Mouse (Mus musculus) left cerebral cortex, postnatal 4 days (tissue): Measurements from ENCODE around the gene Polr2a. TPM values are rescaled to one million over a fixed set of nuclear protein-coding genes. Genes with fewer than 3 reads are reported as not detected.
"Not testable (repeated sequence)": the region's sequence is repeated elsewhere in the genome, so short reads cannot be mapped to it uniquely, and the experiment has no call there.

Experiments
- DNase-seq: peaks from one replicate; pipeline ENCODE4 v3.0.0-alpha.2; 2022
- intact Hi-C: fragments of 180-260 bp; cut with DNase I; formaldehyde crosslinking; loops from one replicate; pipeline ENCODE4 v1.15.1; 2025
- total RNA-seq, 2 experiments: library from RNA; stranded (reverse); gene quantifications; 2 replicates each; pipeline ENCODE4 v1.2.3; 2021

Polr2a gene
- total RNA-seq, 2 experiments from 2014 or later, result 49.6 to 54.6 TPM

DNA sequence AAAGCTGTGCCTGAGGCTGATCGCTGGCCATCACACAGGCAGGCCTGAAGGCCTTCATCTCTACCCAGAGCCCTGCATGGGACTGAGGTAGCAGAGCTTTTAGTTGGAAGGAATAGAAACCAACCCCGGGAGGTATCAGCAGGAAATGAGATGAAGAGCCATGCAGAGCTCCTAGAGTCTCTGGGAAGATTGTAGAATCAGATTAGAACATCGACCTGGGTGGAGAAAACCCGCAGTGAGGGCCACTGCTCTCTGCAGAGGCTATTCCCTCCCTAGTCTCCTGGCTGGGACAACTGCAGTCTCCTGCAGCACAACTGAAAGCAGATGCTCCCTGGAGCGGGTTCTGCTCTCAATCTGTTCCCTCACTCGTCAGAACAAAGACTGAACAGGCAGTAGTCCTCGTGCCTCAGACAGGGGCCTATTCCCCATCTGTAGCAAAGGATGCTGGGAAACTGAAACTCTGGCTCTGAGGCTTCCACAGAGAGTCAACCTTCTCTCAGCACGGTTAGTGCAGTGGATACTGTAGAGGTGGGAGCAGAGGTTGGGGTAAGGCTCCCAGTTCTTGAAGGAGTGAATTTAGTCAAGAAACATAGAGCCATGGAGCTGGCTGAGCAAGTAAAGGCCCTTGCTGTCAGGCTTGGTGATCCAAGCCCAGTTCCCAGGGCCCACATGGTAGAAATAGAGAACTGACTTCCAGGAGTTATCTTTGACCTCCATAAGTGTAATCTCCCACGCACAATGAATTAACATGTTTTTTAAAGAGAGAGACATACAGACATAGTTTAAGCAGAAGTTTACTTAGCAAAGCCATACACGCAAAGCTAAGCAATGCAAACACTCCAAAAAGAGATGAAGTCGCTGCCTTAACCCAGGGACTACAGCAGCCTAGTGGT lies 48.6 kb downstream of the Polr2a start:
- intact Hi-C loops, result no loop called here
- DNase-seq, result no peak

DNA sequence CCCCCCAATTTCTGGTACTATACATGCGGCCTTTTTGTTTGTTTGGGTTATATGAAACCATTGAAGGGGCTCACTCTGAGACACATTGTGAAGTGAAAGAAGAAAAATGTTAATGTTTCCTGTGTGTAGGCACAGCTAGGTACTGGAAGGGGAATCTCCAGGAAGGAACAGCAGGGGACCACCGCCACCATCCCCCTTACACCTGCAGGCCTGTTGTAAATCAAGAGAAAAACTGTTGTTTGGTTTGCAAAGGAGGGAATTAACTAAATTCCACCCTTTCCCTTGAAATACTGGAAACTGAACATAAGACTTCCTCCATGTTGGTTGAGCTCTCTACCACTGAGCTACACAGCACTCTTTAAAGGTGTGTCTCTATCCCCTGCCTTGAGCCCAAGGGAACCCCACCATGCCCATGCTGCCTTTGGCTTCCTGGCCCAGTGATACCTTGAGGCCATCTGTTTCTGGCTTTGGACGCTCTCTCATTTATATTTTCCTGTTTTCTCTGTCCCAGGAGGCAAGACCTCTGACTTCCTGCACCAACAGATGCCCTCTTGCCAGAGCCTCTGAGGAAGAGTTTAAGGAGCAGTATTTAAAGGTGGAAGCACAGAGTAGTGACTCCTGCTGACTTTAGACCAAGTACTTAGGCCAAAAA lies 49.7 kb downstream of the Polr2a start:
- no peak for DNase-seq
- intact Hi-C loops, result no loop called here

DNA sequence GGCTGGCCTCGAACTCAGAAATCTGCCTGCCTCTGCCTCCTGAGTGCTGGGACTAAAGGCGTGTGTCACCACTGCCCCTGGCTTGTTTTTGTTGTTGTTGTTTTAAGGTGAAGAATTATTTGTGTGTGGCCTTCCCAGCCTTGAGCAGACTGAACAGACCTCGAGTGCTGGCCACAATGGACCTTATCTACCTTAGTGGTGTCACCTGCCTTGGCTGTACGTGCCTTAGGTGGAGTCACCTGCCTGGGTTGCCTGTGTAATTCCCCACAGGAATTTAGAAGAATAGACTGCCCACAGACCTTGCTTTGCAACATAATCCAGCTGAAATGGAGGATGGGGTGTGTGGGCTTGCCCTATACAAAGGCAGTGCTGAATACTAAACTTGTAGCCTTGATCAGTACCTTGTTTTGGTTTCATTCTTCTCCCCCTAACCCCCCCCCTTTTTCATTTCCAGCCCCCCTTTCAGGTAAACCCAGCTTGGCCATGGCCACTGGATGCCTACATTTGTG lies 50.5 kb downstream of the Polr2a start:
- intact Hi-C loops, result no loop called here
- no peak for DNase-seq

DNA sequence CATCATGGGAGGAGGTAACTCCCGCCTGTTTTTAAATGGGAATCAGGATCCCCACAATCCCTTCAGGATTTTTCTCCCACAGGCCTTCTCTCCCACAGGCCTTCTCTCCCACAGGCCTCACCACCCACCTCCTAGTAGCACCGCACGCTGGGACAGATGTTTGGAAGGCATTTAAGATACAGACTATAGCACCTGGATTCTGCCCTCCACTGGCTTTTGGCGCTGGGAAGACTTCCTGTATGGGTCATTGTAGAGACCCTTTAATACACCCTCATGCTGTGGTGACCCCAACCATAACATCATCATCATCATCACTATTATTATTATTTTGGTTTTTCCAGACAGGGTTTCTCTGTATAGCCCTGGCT lies 51.0 kb downstream of the Polr2a start:
- no peak for DNase-seq
- intact Hi-C loops, result no loop called here

DNA sequence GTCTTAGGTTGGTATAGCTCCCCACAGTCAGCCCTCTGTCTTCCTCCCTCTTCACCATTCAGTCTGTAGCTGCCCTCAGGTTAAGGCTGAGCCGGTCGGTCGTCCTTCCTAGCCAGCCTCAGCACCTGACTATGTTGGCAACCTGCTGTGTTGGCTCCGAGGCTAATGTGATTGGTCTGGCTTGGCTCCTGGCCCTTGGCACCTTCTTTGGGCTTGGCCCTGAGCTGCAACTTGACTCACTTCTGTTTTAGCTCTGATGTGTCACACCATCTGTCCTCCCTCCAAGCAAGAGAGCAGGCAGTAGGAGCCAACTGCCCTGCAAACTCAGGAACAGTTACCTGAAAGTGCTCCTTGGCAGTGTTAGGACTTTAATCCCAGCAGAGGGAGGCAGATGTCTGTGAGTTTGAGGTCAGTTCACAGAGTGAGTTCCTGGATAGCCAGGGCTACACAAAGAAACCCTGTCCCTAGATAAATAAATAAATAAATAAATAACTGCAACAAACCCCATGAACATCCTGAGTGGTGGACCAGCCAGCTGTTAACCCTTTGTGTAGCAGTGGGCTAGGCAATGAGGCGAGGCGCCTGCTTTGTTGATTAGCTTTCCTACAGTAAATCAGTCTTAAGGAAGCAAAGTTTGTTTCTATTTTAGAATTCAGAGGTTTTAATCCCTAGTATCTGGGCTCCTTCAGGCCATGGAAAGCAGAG lies 51.5 kb downstream of the Polr2a start:
- intact Hi-C loops, result no loop called here
- DNase-seq, result peak; percentile 94

DNA sequence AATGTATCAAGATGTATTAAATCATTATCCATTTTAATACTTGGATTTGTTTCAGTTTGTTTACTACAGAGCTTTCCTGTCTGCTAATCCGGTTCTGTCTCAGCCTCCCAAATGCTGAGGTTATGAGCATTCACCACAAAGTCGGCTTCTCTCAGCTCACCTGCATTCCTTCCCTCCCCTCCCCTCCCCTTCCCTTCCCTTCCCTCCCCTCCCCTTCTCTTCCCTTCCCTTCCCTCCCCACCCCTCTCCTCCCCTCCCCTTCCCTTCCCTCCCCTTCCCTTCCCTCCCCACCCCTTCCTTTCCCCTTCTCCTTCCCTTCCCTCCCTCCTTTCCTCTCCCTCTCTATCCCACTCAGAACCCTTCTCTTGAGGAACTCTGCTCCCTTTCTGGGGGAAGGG lies 53.8 kb downstream of the Polr2a start:
- no peak for DNase-seq
- intact Hi-C loops, result no loop called here

DNA sequence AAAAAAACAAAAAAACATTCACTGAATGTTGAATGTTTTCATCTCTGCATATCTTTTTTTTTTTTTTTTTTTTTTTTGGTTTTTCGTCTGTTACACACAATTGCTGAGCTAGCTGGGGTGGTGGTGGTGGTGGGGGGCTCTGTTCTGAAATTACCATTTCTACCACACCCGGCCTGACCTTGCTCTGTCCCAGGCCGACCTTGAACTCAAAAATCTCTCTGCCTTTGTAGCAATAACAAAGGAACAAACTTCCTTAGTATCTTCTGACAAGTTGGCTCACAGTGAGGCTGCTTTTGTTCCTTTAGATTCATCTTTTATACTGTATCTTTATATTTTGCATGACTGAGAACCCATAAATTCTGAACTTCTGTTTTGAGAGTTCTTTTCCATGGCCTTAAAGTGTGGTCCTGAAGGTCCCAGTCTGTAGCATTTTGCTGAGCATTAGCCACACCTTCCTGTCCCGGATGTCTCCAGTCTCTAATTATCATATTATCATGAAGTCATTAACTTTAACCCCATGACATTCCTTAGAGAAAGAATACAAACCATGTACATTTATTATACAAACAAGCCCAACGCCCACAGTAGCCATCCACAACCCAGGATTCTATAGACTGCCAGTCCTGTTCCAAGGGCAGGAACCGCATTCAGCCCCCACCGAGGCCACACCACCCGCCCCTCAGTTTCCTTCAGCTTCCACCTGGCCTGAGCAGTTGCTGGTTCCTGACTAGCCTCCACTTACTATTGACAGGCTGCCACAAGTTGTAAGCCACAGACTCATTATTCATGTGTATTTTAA lies 54.4 kb downstream of the Polr2a start:
- DNase-seq, result no peak
- intact Hi-C loops, result no loop called here

DNA sequence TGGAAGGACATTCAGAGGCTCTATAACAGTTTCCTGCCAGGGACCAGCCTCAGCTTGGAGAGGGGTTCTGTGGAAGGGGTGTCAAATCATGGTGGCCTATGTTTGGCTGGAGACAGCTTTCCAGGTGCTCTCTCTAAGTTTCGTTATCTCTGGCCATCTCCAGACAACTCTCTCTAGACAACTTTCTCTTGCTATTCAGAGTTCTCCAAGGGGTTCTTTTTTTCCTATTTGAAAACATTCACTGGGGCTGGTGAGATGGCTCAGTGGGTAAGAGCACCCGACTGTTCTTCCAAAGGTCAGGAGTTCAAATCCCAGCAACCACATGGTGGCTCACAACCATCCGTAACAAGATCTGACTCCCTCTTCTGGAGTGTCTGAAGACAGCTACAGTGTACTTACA lies 55.1 kb downstream of the Polr2a start:
- DNase-seq, intact Hi-C loops: not testable (repeated sequence)

DNA sequence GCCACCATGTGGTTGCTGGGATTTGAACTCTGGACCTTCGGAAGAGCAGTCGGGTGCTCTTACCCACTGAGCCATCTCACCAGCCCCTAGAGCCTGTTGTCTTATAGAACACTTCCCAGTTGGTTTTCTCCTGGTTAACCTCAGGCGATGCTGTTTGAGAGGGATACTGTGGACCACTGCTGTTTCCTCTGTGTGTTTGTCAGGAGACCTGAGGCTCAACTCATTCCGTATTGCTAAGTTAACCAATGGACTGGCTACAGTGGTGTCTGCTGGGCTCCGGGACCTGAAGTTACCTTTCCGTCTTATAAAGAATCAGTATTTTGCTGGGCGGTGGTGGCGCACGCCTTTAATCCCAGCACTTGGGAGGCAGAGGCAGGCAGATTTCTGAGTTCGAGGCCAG lies 55.6 kb downstream of the Polr2a start:
- DNase-seq, intact Hi-C loops: not testable (repeated sequence)

DNA sequence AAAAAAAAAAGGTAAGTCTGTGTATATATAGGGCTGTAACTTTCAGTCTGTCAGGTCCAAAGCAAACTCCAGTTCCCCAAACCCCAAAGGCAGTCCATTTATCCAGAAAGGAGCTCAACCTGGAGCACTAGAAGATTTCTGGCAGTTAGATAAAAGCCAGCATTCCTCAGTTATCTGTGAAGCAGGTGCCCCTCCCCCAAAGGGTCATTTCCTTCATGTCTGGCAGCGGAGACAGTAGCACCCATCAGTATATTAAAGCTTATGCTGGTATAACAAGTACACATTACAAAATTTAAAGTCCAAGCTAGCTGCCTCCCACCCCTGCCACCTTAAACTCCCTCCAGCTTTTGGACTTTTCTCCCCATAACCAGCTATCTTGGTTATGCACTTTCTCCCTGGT lies 58.8 kb downstream of the Polr2a start:
- intact Hi-C loops, result no loop called here
- DNase-seq, result no peak

DNA sequence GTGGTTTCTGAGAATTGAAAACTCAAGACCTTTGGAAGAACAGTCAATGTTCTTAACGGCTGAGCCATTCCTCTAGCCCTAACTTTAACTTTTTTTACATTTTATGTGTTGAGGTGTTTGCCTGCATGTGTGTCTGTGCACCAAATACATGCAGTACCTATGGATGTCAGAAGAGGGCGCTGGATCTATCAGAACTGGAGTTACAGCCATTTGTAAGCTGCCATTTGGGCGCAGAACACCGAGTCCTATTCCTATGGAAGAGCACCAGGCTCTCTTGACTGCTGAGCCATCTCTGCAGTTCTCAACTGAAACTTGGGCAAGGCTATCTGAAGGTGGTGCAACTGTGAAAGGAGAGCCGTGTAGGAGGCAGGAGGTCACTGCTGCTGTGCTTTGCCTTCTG lies 59.9 kb downstream of the Polr2a start:
- intact Hi-C loops, result no loop called here
- DNase-seq, result no peak

DNA sequence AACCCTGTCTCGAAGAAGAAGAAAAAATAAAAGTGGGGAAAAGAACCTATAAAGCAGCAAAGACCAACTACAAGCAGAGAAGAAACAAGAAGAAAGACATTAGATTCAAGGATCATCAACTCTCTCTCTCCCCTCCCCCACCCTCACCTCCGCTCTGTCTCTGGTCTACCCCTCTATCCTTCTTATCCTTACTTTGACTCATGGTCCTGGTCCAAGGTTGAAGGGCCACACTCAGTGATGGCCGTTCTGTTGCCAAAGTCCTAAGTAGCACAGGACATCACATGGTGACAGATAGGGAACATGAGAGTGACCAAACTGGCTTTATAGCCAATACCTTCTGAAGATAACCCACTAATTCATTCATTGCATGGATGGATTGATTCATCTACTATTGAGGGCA lies 61.0 kb downstream of the Polr2a start:
- intact Hi-C loops, result no loop called here
- no peak for DNase-seq

DNA sequence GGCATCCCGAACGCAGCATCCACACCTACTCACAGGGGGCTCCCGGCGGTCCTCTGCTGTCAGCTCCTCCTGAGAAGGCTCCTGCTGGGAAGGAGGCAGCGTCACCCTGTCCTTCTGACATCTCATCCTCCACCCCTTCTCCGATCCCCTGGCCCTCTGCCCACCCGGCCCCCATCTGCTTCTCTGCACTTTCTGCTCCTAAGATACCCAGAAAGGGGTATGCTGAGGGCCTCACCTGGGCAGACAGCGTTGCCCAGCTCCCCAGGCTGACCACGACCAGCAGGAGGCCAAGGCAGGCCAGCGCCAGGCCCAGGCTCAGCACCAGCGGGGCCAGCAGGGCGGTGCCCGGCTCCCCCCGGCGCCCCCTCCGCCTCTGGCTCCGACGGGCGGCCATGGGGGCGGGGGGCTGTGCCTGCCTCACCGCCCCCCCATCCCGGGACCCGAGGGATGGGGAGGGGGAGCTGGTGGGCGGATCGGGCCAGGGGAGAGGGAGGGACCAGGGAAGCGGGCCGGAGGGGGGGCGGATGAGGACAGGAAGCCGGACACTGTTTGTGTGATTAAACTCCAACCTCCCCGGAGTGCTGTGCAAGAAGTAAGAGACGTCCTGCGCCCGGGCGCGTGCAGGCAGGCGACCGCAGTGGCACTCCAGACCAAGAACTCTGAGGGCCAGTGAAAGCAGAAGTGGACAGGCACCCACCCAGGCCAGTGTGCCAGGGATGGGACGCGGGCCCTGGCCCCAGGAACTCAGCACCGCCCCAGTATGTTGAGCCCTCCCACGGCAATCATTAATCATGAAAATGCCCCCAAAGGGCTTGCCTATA lies 62.9 kb downstream of the Polr2a start, which contains the start of the genes Tnfsf12 and Tnfsfm13:
TSS of gene Tnfsf12 (minus strand) at position 489 of the 821 bp plus-strand sequence.
TSS of gene Tnfsfm13 (minus strand) at position 738 of the 821 bp plus-strand sequence.
- peak; percentile 65 for DNase-seq
- intact Hi-C loops, result no loop called here

DNA sequence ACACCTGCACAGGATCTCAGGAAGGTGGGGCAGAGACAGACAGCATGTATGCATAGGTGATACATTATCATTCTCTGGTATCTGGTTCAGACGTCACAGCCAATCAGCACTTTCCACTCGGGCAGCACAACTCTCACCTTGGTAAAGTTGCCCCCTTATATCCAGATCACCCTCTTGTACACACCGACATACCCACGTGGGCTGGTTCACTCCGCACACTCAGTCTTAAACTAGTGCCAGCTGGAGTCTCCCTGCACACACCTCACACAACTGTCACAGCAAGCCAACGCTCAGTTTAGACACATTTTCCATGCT lies 63.4 kb downstream of the Polr2a start:
- intact Hi-C loops, result no loop called here
- no peak for DNase-seq

DNA sequence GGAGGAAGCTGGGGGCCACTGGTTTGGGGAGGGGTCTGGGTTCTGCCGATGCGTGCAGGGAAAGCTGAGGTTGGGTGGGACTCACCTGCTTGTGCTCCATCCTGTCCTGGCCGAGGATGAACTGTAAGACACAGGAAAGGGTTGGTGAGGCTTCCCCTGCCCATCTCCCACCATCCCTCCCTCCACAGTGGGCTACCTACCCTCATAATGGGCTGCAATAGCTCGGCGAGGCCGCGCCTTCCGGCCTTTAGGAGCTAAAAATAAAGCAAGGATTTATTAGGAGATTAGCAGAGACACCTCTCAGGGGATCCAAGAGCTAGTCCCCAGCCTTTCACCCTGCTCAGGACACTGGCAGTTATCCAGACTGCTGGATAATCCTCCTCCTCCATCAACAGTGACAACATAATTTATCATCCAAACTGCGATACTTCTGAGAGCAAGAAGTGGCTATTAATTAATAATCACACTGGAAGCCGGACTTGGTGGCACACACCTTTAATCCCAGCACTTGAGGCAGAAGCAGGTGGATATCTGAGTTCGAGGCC lies 64.9 kb downstream of the Polr2a start:
- intact Hi-C loops, result no loop called here
- no peak for DNase-seq

DNA sequence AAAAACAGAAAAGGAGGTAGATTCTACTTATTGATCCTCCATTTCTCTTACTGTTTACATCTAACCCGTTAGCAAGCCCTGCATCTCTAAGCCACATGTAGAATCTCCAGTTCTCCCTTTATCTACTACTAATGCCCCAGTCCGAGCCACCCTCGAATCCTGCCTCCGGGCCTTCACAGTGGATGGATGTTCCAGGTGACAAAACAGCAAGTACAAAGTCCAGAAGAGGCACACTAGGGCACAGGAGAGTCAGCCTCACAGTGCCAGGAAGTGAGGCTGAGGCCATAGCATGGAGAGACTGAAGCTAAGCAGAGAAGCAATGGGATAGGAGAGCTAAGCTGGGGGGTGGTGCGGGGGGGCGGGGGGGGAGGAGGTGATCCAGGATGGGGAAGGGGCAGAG lies 65.6 kb downstream of the Polr2a start:
- intact Hi-C loops, result no loop called here
- no peak for DNase-seq

DNA sequence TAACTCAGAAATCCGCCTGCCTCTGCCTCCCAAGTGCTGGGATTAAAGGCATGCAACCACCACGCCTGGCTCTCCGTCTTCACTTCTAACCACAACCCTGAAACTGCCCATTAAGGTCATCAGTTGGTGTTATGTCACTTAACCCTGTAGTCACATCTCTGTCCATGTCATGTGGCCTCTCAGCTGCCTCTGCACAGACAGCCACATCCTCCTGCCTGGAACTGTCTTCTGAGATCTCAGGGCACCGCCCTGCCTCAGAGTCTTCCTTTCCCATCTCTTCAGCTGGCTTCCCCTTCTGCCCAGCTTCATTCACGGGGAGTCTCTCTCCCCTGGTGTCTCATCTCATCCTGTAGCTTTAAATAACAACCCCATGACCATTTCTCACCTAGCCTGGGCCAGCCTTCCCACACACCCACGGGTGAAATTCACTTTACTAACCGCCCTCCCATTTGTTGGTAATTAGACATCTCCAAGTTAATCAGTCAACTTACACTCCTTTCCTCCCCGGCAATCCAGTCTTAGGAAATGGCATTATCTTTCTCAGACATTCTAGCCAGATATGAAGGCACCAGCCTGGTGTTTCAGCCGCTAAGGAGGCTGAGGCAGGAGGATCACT lies 66.1 kb downstream of the Polr2a start:
- no peak for DNase-seq
- intact Hi-C loops, result no loop called here

DNA sequence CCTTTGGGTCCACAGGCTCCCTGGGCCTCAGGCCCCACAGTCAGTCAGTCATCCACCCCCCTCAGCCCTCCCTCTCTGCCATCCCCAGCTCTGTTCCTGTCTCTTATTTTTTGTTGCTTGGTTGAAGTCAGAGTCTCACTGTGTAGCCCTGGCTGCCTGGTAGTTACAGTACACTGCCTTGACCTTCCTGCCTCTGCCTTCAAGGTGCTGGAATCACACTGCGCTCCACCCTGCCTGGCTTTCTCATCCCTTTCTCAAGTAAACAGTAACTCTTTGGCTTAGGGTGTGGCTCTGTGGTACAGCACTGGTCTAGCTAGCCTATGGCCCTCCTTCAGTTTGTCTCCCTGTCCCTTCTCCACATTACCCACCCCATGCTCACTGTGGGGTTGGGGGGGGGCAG lies 68.5 kb downstream of the Polr2a start:
- no peak for DNase-seq
- intact Hi-C loops, result no loop called here

DNA sequence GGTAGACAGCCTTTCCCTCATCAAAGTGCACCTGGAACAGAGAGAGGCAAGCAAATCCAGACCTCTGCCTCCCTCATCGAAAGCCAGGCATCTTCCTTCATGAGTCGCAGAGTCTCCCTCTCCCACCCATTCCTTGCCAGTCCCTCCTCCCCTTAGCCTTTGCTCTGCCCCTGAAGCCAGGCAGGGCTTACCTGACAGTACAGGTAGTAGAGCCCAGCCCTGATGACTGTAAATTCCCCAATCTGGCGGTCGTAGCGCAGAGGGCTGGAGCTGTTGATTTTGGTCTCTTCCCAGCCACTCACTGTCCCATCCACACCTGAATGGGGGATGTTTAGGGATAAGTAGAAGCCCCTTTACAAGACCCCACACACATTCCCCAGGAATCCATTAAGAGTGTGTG lies 71.4 kb downstream of the Polr2a start:
- DNase-seq, result no peak
- intact Hi-C loops, result no loop called here
